Mouse (Mus musculus) frontal cortex, postnatal 14 days (tissue): ENCODE measurements around the gene Gucy2e.

Experiments
- DNase-seq, 2 experiments: peaks; one replicate each; pipeline ENCODE4 v3.0.0; 2022; ENCODE audit warnings: low spot score in 2 of 2

The Gucy2e gene

GRCm38 (mm10) chr11:69236061-69236925, 543 bp downstream of the Gucy2e start:
- no peak for DNase-seq

- DNase-seq: peak; percentile 34 to 56
Observed at GRCm38 (mm10) chr11:69235285-69236060, 1.4 kb downstream of the Gucy2e start.

GRCm38 (mm10) chr11:69233141-69233540, 3.7 kb downstream of the Gucy2e start:
- DNase-seq: no peak

- DNase-seq: no peak
Observed at GRCm38 (mm10) chr11:69230420-69230819, 6.4 kb downstream of the Gucy2e start.

- no peak for DNase-seq
Observed at GRCm38 (mm10) chr11:69225715-69226114, 11.1 kb downstream of the Gucy2e start.

- no peak for DNase-seq
Observed at GRCm38 (mm10) chr11:69223101-69223500, 13.7 kb downstream of the Gucy2e start.

GRCm38 (mm10) chr11:69221070-69221469, 15.8 kb downstream of the Gucy2e start:
- no peak for DNase-seq

- no peak for DNase-seq
Observed at GRCm38 (mm10) chr11:69218661-69219060, 18.2 kb downstream of the Gucy2e start.

GRCm38 (mm10) chr11:69217411-69217810, 19.4 kb downstream of the Gucy2e start:
- DNase-seq: no peak

- peak; percentile 39 to 43 for DNase-seq
Observed at GRCm38 (mm10) chr11:69211431-69211830, 25.4 kb downstream of the Gucy2e start.

GRCm38 (mm10) chr11:69202469-69203230, 34.2 kb downstream of the Gucy2e start:
- no peak for DNase-seq

- no peak for DNase-seq
Observed at GRCm38 (mm10) chr11:69200231-69200630, 36.6 kb downstream of the Gucy2e start.

GRCm38 (mm10) chr11:69199251-69199650, 37.6 kb downstream of the Gucy2e start:
- DNase-seq: no peak

GRCm38 (mm10) chr11:69197743-69198142, 39.1 kb downstream of the Gucy2e start, which contains the start of gene Alox8:
Gene Alox8 (minus strand): TSS chr11:69197843.
- no peak for DNase-seq

GRCm38 (mm10) chr11:69197194-69197593, 39.6 kb downstream of the Gucy2e start:
- DNase-seq: no peak

- DNase-seq: no peak
Observed at GRCm38 (mm10) chr11:69196766-69197165, 40.1 kb downstream of the Gucy2e start.

- DNase-seq: no peak
Observed at GRCm38 (mm10) chr11:69192840-69193239, 44.0 kb downstream of the Gucy2e start.

GRCm38 (mm10) chr11:69185936-69186335, 50.9 kb downstream of the Gucy2e start:
- DNase-seq: no peak

- DNase-seq: no peak
Observed at GRCm38 (mm10) chr11:69185031-69185430, 51.8 kb downstream of the Gucy2e start.

GRCm38 (mm10) chr11:69180120-69180519, 56.7 kb downstream of the Gucy2e start:
- DNase-seq: no peak

- no peak for DNase-seq
Observed at GRCm38 (mm10) chr11:69179512-69179911, 57.3 kb downstream of the Gucy2e start.

- DNase-seq: no peak
Observed at GRCm38 (mm10) chr11:69178525-69178924, 58.3 kb downstream of the Gucy2e start.
